Mouse (Mus musculus): ENCODE results near the gene Sdk1. TPM values are rescaled to one million over a fixed set of nuclear protein-coding genes. Genes with fewer than 3 reads are reported as not detected.
A peak's percentile ranks its signal among the peaks of the same experiment; 100 is the strongest.

Sdk1 gene
- polyA plus RNA-seq, 1 experiment from 2014 or later, result 1.1 TPM

DNA sequence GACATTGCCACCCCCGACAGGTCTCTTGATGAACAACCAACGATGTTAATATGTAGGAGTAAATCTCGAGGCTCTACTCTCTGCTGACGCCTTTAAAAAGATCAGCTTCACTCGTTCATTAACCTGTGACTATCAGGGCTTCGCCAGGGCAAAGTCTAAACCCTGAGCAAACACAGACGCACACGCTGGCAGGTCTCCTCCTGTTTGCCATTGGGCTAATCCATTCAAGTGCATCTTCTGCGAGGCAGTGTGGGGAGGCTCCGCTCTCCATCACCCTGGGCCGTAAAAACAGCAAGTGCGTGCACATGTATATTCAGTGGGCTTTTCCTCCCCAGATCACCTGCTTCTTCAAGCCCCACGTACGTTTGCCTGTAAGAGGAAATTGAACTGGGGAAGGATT, 940.6 kb downstream of the Sdk1 start:
- Histone ChIP-seq H3K4me3 (ENCODE audit: low read depth, low read length) (no peak overlapping the region), H3K9me3 (replicated peaks; ENCODE audit: control insufficient read depth, low read length) (no peaks in the 10 kb centered on the region), H3K9ac (ENCODE audit: low read length) (no peak overlapping the region), H3K27me3 (replicated peaks; ENCODE audit: control insufficient read depth, insufficient read depth, low read length) (peaks cover 13% of the 10 kb centered on the region), H3K4me1 (ENCODE audit: control insufficient read depth, insufficient read depth, low read length) (peaks cover 9% of the 10 kb centered on the region; the same call in 1 of the 2 replicates), H3K36me3 (ENCODE audit: control insufficient read depth, insufficient read depth, low read length) (no peaks in the 10 kb centered on the region), H3K27ac (ENCODE audit: low read depth, low read length) (no peak overlapping the region), H3K4me2 (ENCODE audit: low read length) (no peak overlapping the region)
- 80% methylated on average over 14 of the region's 14 CpGs for WGBS
- ATAC-seq (no peak), DNase-seq (ENCODE audit: low spot score) (no peak)

GRCm38 (mm10) chr5:142188765-142189164, 947.5 kb downstream of the Sdk1 start:
- H3K9ac ChIP-seq (ENCODE audit: low read length), result no peak overlapping the region
- H3K4me2 ChIP-seq (ENCODE audit: low read length), result no peak overlapping the region
- no peak overlapping the region for H3K4me3 ChIP-seq (ENCODE audit: low read depth, low read length)
- ATAC-seq (no peak), DNase-seq (ENCODE audit: low spot score) (no peak)
- no peaks in the 10 kb centered on the region for H3K36me3 ChIP-seq (ENCODE audit: control insufficient read depth, insufficient read depth, low read length)
- H3K9me3 ChIP-seq (replicated peaks; ENCODE audit: control insufficient read depth, low read length), result no peaks in the 10 kb centered on the region
- H3K27ac ChIP-seq (ENCODE audit: low read depth, low read length), result no peak overlapping the region
- no peaks in the 10 kb centered on the region for H3K27me3 ChIP-seq (replicated peaks; ENCODE audit: control insufficient read depth, insufficient read depth, low read length)
- 87% methylated on average over 5 of the region's 5 CpGs for WGBS
- H3K4me1 ChIP-seq (ENCODE audit: control insufficient read depth, insufficient read depth, low read length), result no peaks in the 10 kb centered on the region

DNA sequence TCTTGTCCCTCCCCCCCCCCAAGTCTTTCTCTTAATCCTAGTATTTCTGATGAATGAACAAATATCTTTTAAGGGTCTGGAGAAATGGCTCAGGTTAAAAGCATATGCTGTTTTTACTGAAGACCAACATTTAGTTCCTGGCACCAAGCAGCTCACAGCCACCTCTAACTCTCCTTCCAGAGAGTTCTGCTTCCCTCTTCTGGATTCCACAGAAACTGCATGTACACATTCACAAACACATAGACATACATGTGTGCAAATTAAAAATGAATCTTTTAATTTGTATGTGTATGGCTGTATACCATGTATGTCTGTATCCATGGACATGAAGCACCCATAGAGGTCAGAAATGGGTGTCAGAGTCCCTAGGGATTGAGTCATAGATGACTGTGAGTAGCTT, 968.6 kb downstream of the Sdk1 start:
- ATAC-seq, result no peak
- Histone ChIP-seq H3K4me3 (ENCODE audit: low read depth, low read length) (no peak overlapping the region), H3K4me2 (ENCODE audit: low read length) (no peak overlapping the region), H3K4me1 (ENCODE audit: control insufficient read depth, insufficient read depth, low read length) (no peaks in the 10 kb centered on the region), H3K27me3 (replicated peaks; ENCODE audit: control insufficient read depth, insufficient read depth, low read length) (no peaks in the 10 kb centered on the region), H3K9me3 (replicated peaks; ENCODE audit: control insufficient read depth, low read length) (no peaks in the 10 kb centered on the region), H3K9ac (ENCODE audit: low read length) (no peak overlapping the region), H3K27ac (ENCODE audit: low read depth, low read length) (no peak overlapping the region), H3K36me3 (ENCODE audit: control insufficient read depth, insufficient read depth, low read length) (no peaks in the 10 kb centered on the region)
- DNase-seq (ENCODE audit: low spot score), result no peak

DNA sequence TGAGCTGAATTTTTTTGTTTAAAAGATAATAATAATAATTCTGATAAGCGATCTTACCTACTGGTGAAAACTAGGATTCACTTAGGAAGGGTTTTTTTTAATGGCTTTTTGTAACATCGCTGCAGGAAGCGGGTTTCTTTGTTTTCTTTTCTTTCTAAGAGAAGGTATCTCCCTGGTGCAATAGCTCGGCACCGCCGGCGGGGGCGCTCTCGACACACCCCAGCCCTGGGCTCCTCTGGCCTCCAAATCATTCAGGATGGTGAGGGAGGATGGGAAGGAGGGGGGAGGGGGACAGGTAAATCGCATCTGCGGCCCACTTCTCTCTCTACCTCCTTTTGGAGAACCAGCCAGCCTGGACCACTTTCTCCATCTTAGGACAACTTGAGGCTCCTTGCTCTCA, 971.0 kb downstream of the Sdk1 start:
- ATAC-seq (no peak), DNase-seq (ENCODE audit: low spot score) (no peak)
- Histone ChIP-seq H3K36me3 (ENCODE audit: control insufficient read depth, insufficient read depth, low read length) (no peaks in the 10 kb centered on the region), H3K4me1 (ENCODE audit: control insufficient read depth, insufficient read depth, low read length) (no peaks in the 10 kb centered on the region), H3K9me3 (replicated peaks; ENCODE audit: control insufficient read depth, low read length) (no peaks in the 10 kb centered on the region), H3K9ac (ENCODE audit: low read length) (no peak overlapping the region), H3K4me2 (ENCODE audit: low read length) (no peak overlapping the region), H3K27ac (ENCODE audit: low read depth, low read length) (no peak overlapping the region), H3K4me3 (ENCODE audit: low read depth, low read length) (no peak overlapping the region), H3K27me3 (replicated peaks; ENCODE audit: control insufficient read depth, insufficient read depth, low read length) (no peaks in the 10 kb centered on the region)
- 66% methylated on average over 11 of the region's 11 CpGs for WGBS

GRCm38 (mm10) chr5:142215981-142216380, 974.7 kb downstream of the Sdk1 start:
- WGBS, result 51% methylated on average over 5 of the region's 5 CpGs
- Histone ChIP-seq H3K27ac (ENCODE audit: low read depth, low read length) (peak overlapping the region; percentile 39; the same call in 1 of the 2 replicates), H3K27me3 (replicated peaks; ENCODE audit: control insufficient read depth, insufficient read depth, low read length) (no peaks in the 10 kb centered on the region), H3K9ac (ENCODE audit: low read length) (no peak overlapping the region), H3K9me3 (replicated peaks; ENCODE audit: control insufficient read depth, low read length) (no peaks in the 10 kb centered on the region; the same call in 1 of the 2 replicates), H3K4me3 (ENCODE audit: low read depth, low read length) (no peak overlapping the region), H3K4me2 (ENCODE audit: low read length) (no peak overlapping the region), H3K36me3 (ENCODE audit: control insufficient read depth, insufficient read depth, low read length) (no peaks in the 10 kb centered on the region), H3K4me1 (ENCODE audit: control insufficient read depth, insufficient read depth, low read length) (no peaks in the 10 kb centered on the region)
- peak; percentile 76 for DNase-seq (ENCODE audit: low spot score)
- ATAC-seq, result peak; percentile 58; the same call in 1 of the 2 replicates

- DNase-seq (ENCODE audit: low spot score), result no peak
- H3K4me1 ChIP-seq (ENCODE audit: control insufficient read depth, insufficient read depth, low read length), result no peaks in the 10 kb centered on the region
- whole genome bisulfite sequencing, result 93% methylated on average over 12 of the region's 12 CpGs
Measured at GRCm38 (mm10) chr5:142220851-142221503, 979.7 kb downstream of the Sdk1 start.

DNA sequence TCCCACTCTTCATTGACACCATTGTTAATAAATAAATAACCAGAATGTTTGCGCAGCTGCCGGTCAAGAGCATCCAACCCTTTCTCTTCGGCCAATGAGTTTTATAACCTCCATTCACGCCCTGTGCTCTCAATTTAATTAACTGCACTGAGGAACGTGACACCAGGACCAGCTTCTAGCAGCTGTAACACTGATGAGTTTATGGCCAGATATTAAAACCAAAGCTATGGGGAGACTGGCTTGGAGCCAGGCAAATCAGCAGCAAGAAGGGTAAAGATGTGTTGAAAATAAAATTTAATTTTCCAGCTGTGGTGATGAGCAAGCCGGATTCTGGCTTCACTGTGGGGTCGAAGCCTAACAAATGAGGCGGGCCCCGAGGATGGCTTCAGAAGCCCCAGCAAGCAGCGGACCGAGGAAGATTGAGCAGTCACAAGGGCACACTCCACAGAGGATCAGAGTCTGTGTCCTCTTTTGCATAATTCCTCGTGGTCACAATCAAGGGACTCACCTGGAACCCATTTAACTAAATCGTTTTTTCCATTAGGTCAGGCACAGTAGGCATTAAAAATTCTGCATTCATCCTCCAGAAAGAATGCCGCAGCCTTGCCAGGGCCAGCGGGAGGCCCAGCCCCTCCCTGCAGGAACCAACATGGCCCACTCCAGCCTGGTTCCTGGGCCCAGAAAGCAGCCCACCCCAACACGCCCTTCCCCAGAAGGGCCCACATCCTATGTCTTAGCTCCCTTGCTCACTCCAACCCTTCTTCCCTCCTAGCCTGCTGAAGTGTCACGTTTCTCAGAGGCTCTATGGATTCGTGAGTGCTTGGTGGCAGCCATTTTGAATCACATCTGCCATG, 987.9 kb downstream of the Sdk1 start:
- no peak overlapping the region for H3K4me2 ChIP-seq (ENCODE audit: low read length)
- WGBS, result 82% methylated on average over 18 of the region's 18 CpGs
- no peak for DNase-seq (ENCODE audit: low spot score)
- no peaks in the 10 kb centered on the region for H3K27me3 ChIP-seq (replicated peaks; ENCODE audit: control insufficient read depth, insufficient read depth, low read length)
- no peaks in the 10 kb centered on the region for H3K9me3 ChIP-seq (replicated peaks; ENCODE audit: control insufficient read depth, low read length)
- H3K36me3 ChIP-seq (ENCODE audit: control insufficient read depth, insufficient read depth, low read length), result no peaks in the 10 kb centered on the region
- H3K27ac ChIP-seq (ENCODE audit: low read depth, low read length), result no peak overlapping the region
- no peak overlapping the region for H3K4me3 ChIP-seq (ENCODE audit: low read depth, low read length)
- H3K9ac ChIP-seq (ENCODE audit: low read length), result no peak overlapping the region
- no peaks in the 10 kb centered on the region for H3K4me1 ChIP-seq (ENCODE audit: control insufficient read depth, insufficient read depth, low read length)
- ATAC-seq, result no peak

More at GRCm38 (mm10) chr5:142220851-142221503, 979.7 kb downstream of the Sdk1 start:
- Histone ChIP-seq H3K9me3 (replicated peaks; ENCODE audit: control insufficient read depth, low read length) (no peaks in the 10 kb centered on the region; the same call in 1 of the 2 replicates), H3K27ac (ENCODE audit: low read depth, low read length) (no peak overlapping the region), H3K9ac (ENCODE audit: low read length) (no peak overlapping the region), H3K36me3 (ENCODE audit: control insufficient read depth, insufficient read depth, low read length) (no peaks in the 10 kb centered on the region), H3K4me2 (ENCODE audit: low read length) (no peak overlapping the region), H3K27me3 (replicated peaks; ENCODE audit: control insufficient read depth, insufficient read depth, low read length) (no peaks in the 10 kb centered on the region), H3K4me3 (ENCODE audit: low read depth, low read length) (no peak overlapping the region)
- ATAC-seq, result no peak

- DNase-seq (ENCODE audit: low spot score), result no peak
- Histone ChIP-seq H3K9ac (ENCODE audit: low read length) (no peak overlapping the region), H3K4me1 (ENCODE audit: control insufficient read depth, insufficient read depth, low read length) (no peaks in the 10 kb centered on the region), H3K27ac (ENCODE audit: low read depth, low read length) (no peak overlapping the region), H3K4me3 (ENCODE audit: low read depth, low read length) (no peak overlapping the region), H3K9me3 (replicated peaks; ENCODE audit: control insufficient read depth, low read length) (no peaks in the 10 kb centered on the region), H3K36me3 (ENCODE audit: control insufficient read depth, insufficient read depth, low read length) (no peaks in the 10 kb centered on the region), H3K4me2 (ENCODE audit: low read length) (no peak overlapping the region), H3K27me3 (replicated peaks; ENCODE audit: control insufficient read depth, insufficient read depth, low read length) (no peaks in the 10 kb centered on the region)
- 92% methylated on average over 8 of the region's 8 CpGs for WGBS
- no peak for ATAC-seq
Measured at GRCm38 (mm10) chr5:142229811-142230205, 988.5 kb downstream of the Sdk1 start.

DNA sequence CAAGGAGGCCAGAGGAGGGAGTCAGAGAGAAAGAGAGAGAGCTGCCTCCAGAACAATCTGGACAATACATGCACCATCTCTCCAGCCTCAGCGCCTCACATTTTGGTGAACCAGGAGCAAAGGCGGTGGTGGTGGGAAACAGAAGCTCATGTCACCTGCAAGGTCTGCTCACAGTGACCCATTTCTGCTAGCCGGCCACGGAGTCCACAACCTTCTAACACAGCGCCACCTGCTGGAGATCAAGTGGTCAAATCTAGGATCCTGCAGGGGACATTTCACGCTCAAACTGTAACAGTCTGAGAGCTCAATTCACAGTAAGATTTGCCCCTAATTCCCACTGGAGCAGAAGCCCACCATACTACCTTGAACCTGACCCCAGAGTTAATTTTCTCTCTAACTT, 999.0 kb downstream of the Sdk1 start:
- H3K27me3 ChIP-seq (replicated peaks; ENCODE audit: control insufficient read depth, insufficient read depth, low read length), result no peaks in the 10 kb centered on the region

More for the DNA sequence above, 999.0 kb downstream of the Sdk1 start:
- Histone ChIP-seq H3K27ac (ENCODE audit: low read depth, low read length) (no peak overlapping the region), H3K4me1 (ENCODE audit: control insufficient read depth, insufficient read depth, low read length) (no peaks in the 10 kb centered on the region), H3K36me3 (ENCODE audit: control insufficient read depth, insufficient read depth, low read length) (no peaks in the 10 kb centered on the region), H3K4me3 (ENCODE audit: low read depth, low read length) (no peak overlapping the region), H3K9ac (ENCODE audit: low read length) (no peak overlapping the region), H3K9me3 (replicated peaks; ENCODE audit: control insufficient read depth, low read length) (no peaks in the 10 kb centered on the region), H3K4me2 (ENCODE audit: low read length) (no peak overlapping the region)
- 92% methylated on average over 6 of the region's 6 CpGs for WGBS
- ATAC-seq, result no peak
- DNase-seq (ENCODE audit: low spot score), result no peak
